Mouse (Mus musculus) kidney, adult 2 months (tissue): ENCODE measurements around the gene Dcakd. TPM values are rescaled to one million over a fixed set of nuclear protein-coding genes. Genes with fewer than 3 reads are reported as not detected.
A peak's percentile ranks its signal among the peaks of the same experiment; 100 is the strongest.
"Not testable (repeated sequence)": the region's sequence is repeated elsewhere in the genome, so short reads cannot be mapped to it uniquely, and the experiment has no call there.

Experiments used
- DNase-seq: peaks from one replicate; pipeline ENCODE4 v3.0.0; 2021
- H3K27ac ChIP-seq: fragments of 200-500 bp; 2 replicates; pipeline ENCODE4 v1.5.1; 2012; ENCODE audit warnings: low read depth, low read length, control low read depth, inconsistent platforms; ENCODE audit not compliant: insufficient read depth
- H3K27me3 ChIP-seq: fragments of 200-500 bp; replicated peaks from 2 replicates; pipeline ENCODE4 v1.6.1; 2012; ENCODE audit warnings: mild to moderate bottlenecking, moderate library complexity, low read length, inconsistent platforms; ENCODE audit not compliant: control insufficient read depth, insufficient read depth
- H3K36me3 ChIP-seq: fragments of 200-500 bp; 2 replicates; pipeline ENCODE4 v1.6.1; 2012; ENCODE audit warnings: mild to moderate bottlenecking, moderate library complexity, low read length, inconsistent platforms; ENCODE audit not compliant: control insufficient read depth, insufficient read depth
- H3K4me1 ChIP-seq: fragments of 200-500 bp; 2 replicates; pipeline ENCODE4 v1.6.1; 2011; ENCODE audit warnings: low read length; ENCODE audit not compliant: control insufficient read depth, insufficient read depth
- H3K4me3 ChIP-seq: fragments of 200-500 bp; 2 replicates; pipeline ENCODE4 v1.5.1; 2011; ENCODE audit warnings: mild to moderate bottlenecking, low read depth, low read length, control low read depth; ENCODE audit not compliant: insufficient read depth
- CTCF ChIP-seq: fragments of 200-500 bp; conservative IDR thresholded peaks from 2 replicates; pipeline ENCODE4 v1.5.1; 2011; ENCODE audit warnings: low read depth, mild to moderate bottlenecking, control low read depth, low read length, moderate library complexity, mixed read lengths; ENCODE audit not compliant: insufficient read depth, insufficient read length
- POLR2A ChIP-seq: fragments of 200-500 bp; IDR thresholded peaks from one replicate; pipeline ENCODE4 v1.6.1; 2011; ENCODE audit warnings: low read depth, low read length, control low read depth
- WGBS: fragments of 180-500 bp; shearing (Covaris S2); methylation state at CpG from one replicate; pipeline ENCODE4 v1.1.7; 2018; 5-methylcytosine and 5-hydroxymethylcytosine counted together
- polyA plus RNA-seq: library from polyadenylated mRNA; depleted of rRNA; stranded (reverse); fragments of >200 nt; gene quantifications from 2 replicates; pipeline ENCODE4 v1.2.3, GENCODE M21; 2012

Gene Dcakd
- polyA plus RNA-seq, 1 experiment, result 49.5 TPM

DNA sequence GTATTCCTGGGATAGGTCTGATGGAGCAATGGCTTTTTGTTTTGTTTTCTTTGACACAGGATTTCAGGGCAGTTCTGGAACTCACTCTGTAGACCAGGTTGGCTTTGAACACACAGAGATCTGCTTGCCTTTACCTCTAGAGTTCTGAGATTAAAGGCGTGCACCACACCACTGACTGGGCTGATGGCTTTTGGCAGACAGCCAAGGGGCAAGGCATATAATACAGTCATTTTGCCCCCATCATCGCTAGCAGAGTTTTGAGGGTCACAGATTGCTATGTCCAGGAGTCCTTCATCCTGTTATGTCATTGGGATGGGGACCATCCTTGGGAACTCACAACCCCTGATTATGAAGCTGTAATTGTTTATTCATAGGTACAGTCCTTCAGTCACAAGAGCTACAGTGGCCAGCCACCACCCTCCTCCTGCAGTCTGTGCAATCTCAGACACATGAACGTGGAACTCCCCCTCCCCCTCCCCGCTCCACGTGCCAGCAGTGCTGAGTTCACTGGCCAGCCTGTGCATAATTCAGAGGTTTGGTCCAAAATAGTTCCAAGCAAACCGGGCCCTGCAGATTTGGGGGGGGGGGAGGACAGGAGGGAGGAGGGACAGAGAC lies 50.0 kb downstream of the Dcakd start:
- no peak overlapping the region for H3K27ac ChIP-seq
- 39% methylated on average over 6 of the region's 6 CpGs for WGBS
- H3K4me3 ChIP-seq, result no peak overlapping the region
- no peaks in the 10 kb centered on the region for H3K4me1 ChIP-seq
- no peaks in the 10 kb centered on the region for H3K27me3 ChIP-seq
- TF ChIP-seq CTCF (no peak), POLR2A (no peak)
- no peaks in the 10 kb centered on the region for H3K36me3 ChIP-seq
- peak; percentile 33 for DNase-seq

DNA sequence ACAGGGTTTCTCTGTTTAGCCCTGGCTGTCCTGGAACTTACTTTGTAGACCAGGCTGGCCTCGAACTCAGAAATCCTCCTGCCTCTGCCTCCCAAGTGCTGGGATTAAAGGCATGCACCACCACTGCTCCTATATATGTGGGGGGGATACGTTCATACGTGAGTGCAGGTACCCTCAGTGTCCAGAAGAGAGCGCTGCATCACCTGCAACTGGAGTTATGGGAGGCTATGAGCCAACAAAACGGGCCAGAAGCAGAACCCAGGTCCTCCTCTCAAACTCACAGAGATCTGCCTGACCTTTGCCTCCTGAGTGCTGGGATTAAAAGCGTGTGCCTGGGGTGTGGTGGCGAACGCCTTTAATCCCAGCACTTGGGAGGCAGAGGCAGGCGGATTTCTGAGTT lies 52.2 kb downstream of the Dcakd start:
- 81% methylated on average over 9 of the region's 9 CpGs for WGBS
- not testable (repeated sequence) for DNase-seq, H3K4me1 ChIP-seq

DNA sequence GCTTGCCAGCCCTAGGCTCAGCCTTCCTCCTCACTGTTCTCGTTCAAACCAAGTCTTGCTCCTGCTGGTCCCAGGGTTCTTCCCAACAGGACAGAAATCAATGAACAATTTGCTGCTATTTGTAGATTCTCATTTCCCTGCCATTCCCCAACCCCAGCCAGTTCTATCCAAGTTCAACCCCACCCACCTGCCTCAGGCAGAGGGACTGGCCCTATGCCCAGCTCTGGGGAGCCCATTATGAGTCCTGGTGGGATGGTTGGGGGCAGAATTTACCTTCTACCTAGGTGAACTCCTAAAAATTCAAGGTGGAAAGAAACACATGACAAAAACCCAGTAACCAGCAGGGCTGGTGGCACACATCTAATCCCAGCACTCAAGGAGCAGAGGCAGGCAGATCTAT lies 55.8 kb downstream of the Dcakd start:
- Histone ChIP-seq H3K4me1 (no peaks in the 10 kb centered on the region), H3K4me3 (no peak overlapping the region), H3K36me3 (no peaks in the 10 kb centered on the region), H3K27me3 (no peaks in the 10 kb centered on the region), H3K27ac (no peak overlapping the region)
- DNase-seq, result peak; percentile 51
- TF ChIP-seq POLR2A, result no peak
- no peak for TF ChIP-seq CTCF
- 50% methylated on average over 1 of the region's 1 CpGs for WGBS

More for the DNA sequence above, 52.2 kb downstream of the Dcakd start:
- H3K36me3 ChIP-seq, H3K4me3 ChIP-seq, H3K27ac ChIP-seq, H3K27me3 ChIP-seq: not testable (repeated sequence)

GRCm38 (mm10) chr11:102971604-102972003 lies 56.5 kb downstream of the Dcakd start:
- Histone ChIP-seq H3K27ac (no peak overlapping the region), H3K36me3 (no peaks in the 10 kb centered on the region), H3K4me1 (no peaks in the 10 kb centered on the region), H3K27me3 (no peaks in the 10 kb centered on the region), H3K4me3 (no peak overlapping the region)
- TF ChIP-seq POLR2A (no peak), CTCF (no peak)
- 45% methylated on average over 5 of the region's 5 CpGs for WGBS
- no peak for DNase-seq

DNA sequence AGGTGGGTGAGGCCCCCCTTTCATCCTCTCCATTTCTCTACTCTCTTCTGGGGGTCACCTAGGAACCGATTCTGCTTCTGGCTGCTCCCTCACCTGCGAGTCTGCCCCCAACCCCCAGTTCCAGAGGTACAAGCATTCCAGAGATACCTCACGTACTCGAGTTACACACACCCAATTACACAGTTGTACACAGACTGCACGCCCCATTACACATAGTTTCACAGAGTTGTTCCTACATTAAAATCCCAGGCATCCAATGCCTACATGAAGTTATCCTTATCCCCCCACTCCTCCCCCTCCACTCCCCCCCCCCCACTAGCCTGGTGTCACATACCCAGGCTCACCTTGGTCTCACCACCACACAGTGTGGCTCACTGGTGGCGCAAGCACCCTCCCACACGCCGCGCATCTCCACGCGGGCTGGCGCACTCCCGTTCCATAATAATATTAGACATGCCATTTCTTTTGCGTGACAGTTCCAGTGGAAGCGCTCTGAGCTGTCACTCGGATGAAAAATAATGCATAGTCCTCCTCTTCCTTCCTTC lies 63.5 kb downstream of the Dcakd start:
- no peak overlapping the region for H3K4me3 ChIP-seq
- TF ChIP-seq POLR2A (no peak), CTCF (no peak)
- no peak overlapping the region for H3K27ac ChIP-seq
- H3K27me3 ChIP-seq, result no peaks in the 10 kb centered on the region
- WGBS, result 28% methylated on average over 16 of the region's 16 CpGs
- H3K36me3 ChIP-seq, result no peaks in the 10 kb centered on the region
- H3K4me1 ChIP-seq, result no peaks in the 10 kb centered on the region
- DNase-seq, result peak; percentile 21

GRCm38 (mm10) chr11:102963855-102964546 lies 64.1 kb downstream of the Dcakd start:
- 20% methylated on average over 24 of the region's 24 CpGs for WGBS

GRCm38 (mm10) chr11:102963246-102963854 lies 64.8 kb downstream of the Dcakd start:
- Histone ChIP-seq H3K27ac (no peak overlapping the region), H3K27me3 (no peaks in the 10 kb centered on the region), H3K4me3 (no peak overlapping the region), H3K4me1 (no peaks in the 10 kb centered on the region), H3K36me3 (no peaks in the 10 kb centered on the region)
- TF ChIP-seq CTCF (no peak), POLR2A (no peak)
- DNase-seq, result no peak
- WGBS, result 25% methylated on average over 16 of the region's 16 CpGs

More at GRCm38 (mm10) chr11:102963855-102964546, 64.1 kb downstream of the Dcakd start:
- Histone ChIP-seq H3K27me3 (no peaks in the 10 kb centered on the region), H3K27ac (no peak overlapping the region), H3K4me1 (no peaks in the 10 kb centered on the region), H3K36me3 (no peaks in the 10 kb centered on the region), H3K4me3 (no peak overlapping the region)
- DNase-seq, result no peak
- no peak for TF ChIP-seq CTCF
- no peak for TF ChIP-seq POLR2A
